Mouse (Mus musculus): ENCODE data around the gene S100a3. TPM values are rescaled to one million over a fixed set of nuclear protein-coding genes. Genes with fewer than 3 reads are reported as not detected.

The S100a3 gene
- total and polyA plus RNA-seq, 3 experiments = not detected

GRCm38 (mm10) chr3:90527291-90527873 lies 33.0 kb upstream of the S100a3 start:
- no peak for TF ChIP-seq PAX5 (IDR thresholded peaks at IDR 0.05; ENCODE audit: low read length)
- no peak for TF ChIP-seq E2F4 (IDR thresholded peaks at IDR 0.05; ENCODE audit: insufficient replicate concordance, low read depth, low read length)
- in situ Hi-C loops (cut with MboI; ENCODE audit: low pct_ligation_motif_present, low pct_unique_long_range_greater_than_20kb, low sequenced_read_pairs) = no loop called here
- no peak overlapping the region for H3K27ac ChIP-seq (ENCODE audit: insufficient read depth, low read depth)

GRCm38 (mm10) chr3:90531713-90532112 lies 28.7 kb upstream of the S100a3 start:
- dilution Hi-C loops (cut with MboI; ENCODE audit: extremely low pct_ligation_motif_present, extremely low pct_unique_long_range_greater_than_20kb, low sequenced_read_pairs) (no loop called here), in situ Hi-C loops (cut with MboI; ENCODE audit: low pct_ligation_motif_present, low pct_unique_long_range_greater_than_20kb, low sequenced_read_pairs) (no loop called here)
- no peak for TF ChIP-seq CTCF (conservative IDR thresholded peaks at IDR 0.05 in 1 of 2, IDR thresholded peaks at IDR 0.05 in 1 of 2; ENCODE audit: low read depth in 2 of 2, low read length in 2 of 2)
- TF ChIP-seq USF2 (conservative IDR thresholded peaks at IDR 0.05; ENCODE audit: low read depth, low read length) = no peak
- no peak for TF ChIP-seq NRF1 (IDR thresholded peaks at IDR 0.05; ENCODE audit: low read depth, low read length)
- no peak for TF ChIP-seq ZC3H11A (IDR thresholded peaks at IDR 0.05; ENCODE audit: low read depth, low read length)
- no peak for TF ChIP-seq PAX5 (IDR thresholded peaks at IDR 0.05; ENCODE audit: low read length)
- TF ChIP-seq EP300 (IDR thresholded peaks at IDR 0.05; ENCODE audit: low read length) = no peak
- TF ChIP-seq POLR2A (IDR thresholded peaks at IDR 0.05; ENCODE audit: low read depth, low read length) = no peak
- no peak for TF ChIP-seq E2F4 (IDR thresholded peaks at IDR 0.05; ENCODE audit: insufficient replicate concordance, low read depth, low read length)
- TF ChIP-seq GABPA (IDR thresholded peaks at IDR 0.05; ENCODE audit: insufficient replicate concordance, low read depth, low read length) = no peak
- Histone ChIP-seq H3K4me3 (replicated peaks in 1 of 3; ENCODE audit: low read depth in 2 of 3, low read length in 2 of 3, poor library complexity in 1 of 3) (no peak overlapping the region), H3K27me3 (replicated peaks) (peaks cover 6% of the 10 kb centered on the region), H3K9ac (ENCODE audit: insufficient read depth, low read depth) (no peak overlapping the region), H3K36me3 (replicated peaks in 1 of 2; ENCODE audit: control insufficient read depth in 1 of 2, insufficient read depth in 1 of 2, low read length in 1 of 2) (no peaks in the 10 kb centered on the region), H3K4me2 (ENCODE audit: insufficient read depth, low read depth, poor library complexity, severe bottlenecking) (no peak overlapping the region), H3K27ac (ENCODE audit: insufficient read depth, low read depth) (no peak overlapping the region), H3K9me3 (replicated peaks; ENCODE audit: low read length) (no peaks in the 10 kb centered on the region), H3K79me2 (replicated peaks; ENCODE audit: control insufficient read depth, extremely low read depth, insufficient read depth, poor library complexity, severe bottlenecking) (no peaks in the 10 kb centered on the region), H3K4me1 (ENCODE audit: control insufficient read depth in 1 of 2, insufficient read depth in 2 of 2) (peaks cover 0 to 9% of the 10 kb centered on the region in 2 experiments; a peak in 2 of 4 replicates)
- DNase-seq (ENCODE audit: extremely low read depth) = no peak

More at GRCm38 (mm10) chr3:90527291-90527873, 33.0 kb upstream of the S100a3 start:
- DNase-seq (ENCODE audit: extremely low read depth) = no peak
- Histone ChIP-seq H3K9ac (ENCODE audit: insufficient read depth, low read depth) (no peak overlapping the region), H3K9me3 (replicated peaks; ENCODE audit: low read length) (no peaks in the 10 kb centered on the region), H3K4me2 (ENCODE audit: insufficient read depth, low read depth, poor library complexity, severe bottlenecking) (no peak overlapping the region), H3K36me3 (replicated peaks in 1 of 2; ENCODE audit: control insufficient read depth in 1 of 2, insufficient read depth in 1 of 2, low read length in 1 of 2) (peaks cover 2 to 14% of the 10 kb centered on the region in 2 experiments), H3K27me3 (replicated peaks) (peaks cover 4% of the 10 kb centered on the region), H3K79me2 (replicated peaks; ENCODE audit: control insufficient read depth, extremely low read depth, insufficient read depth, poor library complexity, severe bottlenecking) (no peaks in the 10 kb centered on the region), H3K4me1 (ENCODE audit: control insufficient read depth in 1 of 2, insufficient read depth in 2 of 2) (peaks cover 0 to 4% of the 10 kb centered on the region in 2 experiments; a peak in 1 of 4 replicates), H3K4me3 (replicated peaks in 1 of 3; ENCODE audit: low read depth in 2 of 3, low read length in 2 of 3, poor library complexity in 1 of 3) (no peak overlapping the region)
- dilution Hi-C loops (cut with MboI; ENCODE audit: extremely low pct_ligation_motif_present, extremely low pct_unique_long_range_greater_than_20kb, low sequenced_read_pairs) = no loop called here

GRCm38 (mm10) chr3:90535446-90535845 lies 24.9 kb upstream of the S100a3 start:
- Histone ChIP-seq H3K9ac (ENCODE audit: insufficient read depth, low read depth) (no peak overlapping the region), H3K4me1 (ENCODE audit: control insufficient read depth in 1 of 2, insufficient read depth in 2 of 2) (peaks cover 0 to 9% of the 10 kb centered on the region in 2 experiments; a peak in 2 of 4 replicates), H3K27me3 (replicated peaks) (peaks cover 24% of the 10 kb centered on the region), H3K27ac (ENCODE audit: insufficient read depth, low read depth) (no peak overlapping the region), H3K4me2 (ENCODE audit: insufficient read depth, low read depth, poor library complexity, severe bottlenecking) (no peak overlapping the region), H3K79me2 (replicated peaks; ENCODE audit: control insufficient read depth, extremely low read depth, insufficient read depth, poor library complexity, severe bottlenecking) (no peaks in the 10 kb centered on the region), H3K9me3 (replicated peaks; ENCODE audit: low read length) (no peaks in the 10 kb centered on the region), H3K36me3 (replicated peaks in 1 of 2; ENCODE audit: control insufficient read depth in 1 of 2, insufficient read depth in 1 of 2, low read length in 1 of 2) (no peaks in the 10 kb centered on the region), H3K4me3 (replicated peaks in 1 of 3; ENCODE audit: low read depth in 2 of 3, low read length in 2 of 3, poor library complexity in 1 of 3) (no peak overlapping the region)
- in situ Hi-C loops (cut with MboI; ENCODE audit: low pct_ligation_motif_present, low pct_unique_long_range_greater_than_20kb, low sequenced_read_pairs) (no loop called here), dilution Hi-C loops (cut with MboI; ENCODE audit: extremely low pct_ligation_motif_present, extremely low pct_unique_long_range_greater_than_20kb, low sequenced_read_pairs) (no loop called here)
- TF ChIP-seq TCF12 (IDR thresholded peaks at IDR 0.05; ENCODE audit: low read depth, low read length) (no peak), RCOR1 (conservative IDR thresholded peaks at IDR 0.05; ENCODE audit: low read depth, low read length) (no peak), UBTF (IDR thresholded peaks at IDR 0.05; ENCODE audit: low read depth, low read length) (no peak), MEF2A (IDR thresholded peaks at IDR 0.05; ENCODE audit: borderline replicate concordance, low read depth, low read length) (no peak), MAFK (IDR thresholded peaks at IDR 0.05; ENCODE audit: insufficient replicate concordance, low read length) (no peak), CHD2 (IDR thresholded peaks at IDR 0.05; ENCODE audit: low read length) (no peak), MAX (IDR thresholded peaks at IDR 0.05; ENCODE audit: low read length) (no peak), CHD1 (IDR thresholded peaks at IDR 0.05; ENCODE audit: low read depth, low read length) (no peak), TBP (conservative IDR thresholded peaks at IDR 0.05; ENCODE audit: low read depth, low read length) (no peak), MXI1 (IDR thresholded peaks at IDR 0.05; ENCODE audit: low read depth, low read length) (no peak), PAX5 (IDR thresholded peaks at IDR 0.05; ENCODE audit: low read length) (no peak), RAD21 (IDR thresholded peaks at IDR 0.05; ENCODE audit: low read depth, low read length) (no peak), GABPA (IDR thresholded peaks at IDR 0.05; ENCODE audit: insufficient replicate concordance, low read depth, low read length) (no peak)
- no peak for DNase-seq (ENCODE audit: extremely low read depth)
